Mouse (Mus musculus) spleen, adult 2 months (tissue): ENCODE data around the gene Tmem176a. TPM values are rescaled to one million over a fixed set of nuclear protein-coding genes. Genes with fewer than 3 reads are reported as not detected.

Experiments
- DNase-seq, 2 experiments: peaks; one replicate each; pipeline versions ENCODE4 v3.0.0 to v3.0.0-alpha.2; 2012 to 2021; ENCODE audit warnings: low spot score in 2 of 2, low read depth in 1 of 2
- H3K27ac ChIP-seq: fragments of 200-500 bp; 2 replicates; pipeline ENCODE4 v1.5.1; 2012; ENCODE audit warnings: low read length, inconsistent platforms; ENCODE audit not compliant: insufficient read depth
- H3K27me3 ChIP-seq: fragments of 200-500 bp; 2 replicates; pipeline ENCODE4 v1.6.1; 2012; ENCODE audit warnings: mild to moderate bottlenecking, moderate library complexity, low read length, inconsistent platforms; ENCODE audit not compliant: control insufficient read depth, insufficient read depth
- H3K36me3 ChIP-seq: fragments of 200-500 bp; 2 replicates; pipeline ENCODE4 v1.6.1; 2012; ENCODE audit warnings: mild to moderate bottlenecking, low read length, inconsistent platforms; ENCODE audit not compliant: control insufficient read depth, insufficient read depth
- H3K4me1 ChIP-seq: fragments of 200-500 bp; 2 replicates; pipeline ENCODE4 v1.6.1; 2011; ENCODE audit warnings: inconsistent platforms; ENCODE audit not compliant: control insufficient read depth, insufficient read depth, insufficient read length
- H3K4me3 ChIP-seq: fragments of 200-500 bp; 2 replicates; pipeline ENCODE4 v1.5.1; 2011; ENCODE audit warnings: mild to moderate bottlenecking, inconsistent platforms; ENCODE audit not compliant: insufficient read depth, insufficient read length; ENCODE audit errors: extremely low read depth
- CTCF ChIP-seq: fragments of 200-500 bp; IDR thresholded peaks from 2 replicates; pipeline ENCODE4 v1.5.1; 2011; ENCODE audit warnings: mild to moderate bottlenecking, inconsistent platforms; ENCODE audit not compliant: insufficient read depth, insufficient read length, insufficient replicate concordance; ENCODE audit errors: extremely low read depth
- POLR2A ChIP-seq: fragments of 200-500 bp; IDR thresholded peaks from 2 replicates; pipeline ENCODE4 v1.6.1; 2011; ENCODE audit warnings: low read depth, low read length, inconsistent platforms
- WGBS: fragments of 180-500 bp; shearing (Covaris S2); methylation state at CpG from one replicate; pipeline ENCODE4 v1.1.7; 2018; 5-methylcytosine and 5-hydroxymethylcytosine counted together
- polyA plus RNA-seq: library from polyadenylated mRNA; depleted of rRNA; stranded (reverse); fragments of >200 nt; gene quantifications from 2 replicates; pipeline ENCODE4 v1.2.3, GENCODE M21; 2012; rRNA removed

Tmem176a gene
- 95.2 and 105 TPM in 2 replicates for polyA plus RNA-seq

GRCm38 (mm10) chr6:48840371-48840969 lies at the start of gene Tmem176a:
Gene Tmem176a, plus strand, starts transcription at chr6:48840919.
- Histone ChIP-seq H3K4me1 (peaks cover 2% of the 10 kb centered on the region; the same call in 1 of the 2 replicates), H3K4me3 (peak within 1 kb of the TSS; percentile 50), H3K36me3 (no peaks in the 10 kb centered on the region), H3K27ac (peak within 1 kb of the TSS; percentile 66), H3K27me3 (no peaks in the 10 kb centered on the region)
- TF ChIP-seq CTCF (no peak), POLR2A (no peak)
- 14% methylated on average over 7 of the region's 7 CpGs for WGBS
- no peak for DNase-seq

- no peaks in the 10 kb centered on the region for H3K36me3 ChIP-seq
- H3K27me3 ChIP-seq = no peaks in the 10 kb centered on the region
- WGBS = 22% methylated on average over 1 of the region's 1 CpGs
- TF ChIP-seq POLR2A (no peak), CTCF (no peak)
- no peak overlapping the region for H3K4me3 ChIP-seq
- DNase-seq = peak in 1 of 2 experiments; percentile 69
- no peaks in the 10 kb centered on the region for H3K4me1 ChIP-seq
- no peak overlapping the region for H3K27ac ChIP-seq
Observed at GRCm38 (mm10) chr6:48801897-48802296, 38.8 kb upstream of the Tmem176a start.

- H3K36me3 ChIP-seq = no peaks in the 10 kb centered on the region
- H3K4me1 ChIP-seq = no peaks in the 10 kb centered on the region
- H3K4me3 ChIP-seq = no peak overlapping the region
- TF ChIP-seq POLR2A = no peak
- TF ChIP-seq CTCF = no peak
- no peaks in the 10 kb centered on the region for H3K27me3 ChIP-seq
- DNase-seq = peak in 1 of 2 experiments; percentile 22
- no peak overlapping the region for H3K27ac ChIP-seq
Observed at GRCm38 (mm10) chr6:48803406-48804051, 37.2 kb upstream of the Tmem176a start.

- WGBS = 88% methylated on average over 5 of the region's 5 CpGs
- DNase-seq = no peak
- Histone ChIP-seq H3K36me3 (no peaks in the 10 kb centered on the region), H3K27me3 (no peaks in the 10 kb centered on the region), H3K4me1 (no peaks in the 10 kb centered on the region), H3K27ac (no peak overlapping the region), H3K4me3 (no peak overlapping the region)
- no peak for TF ChIP-seq POLR2A
Observed at GRCm38 (mm10) chr6:48804346-48804745, 36.4 kb upstream of the Tmem176a start.

GRCm38 (mm10) chr6:48806746-48807145 lies 34.0 kb upstream of the Tmem176a start:
- WGBS = 92% methylated on average over 3 of the region's 3 CpGs
- Histone ChIP-seq H3K27ac (no peak overlapping the region), H3K4me1 (no peaks in the 10 kb centered on the region), H3K36me3 (no peaks in the 10 kb centered on the region), H3K27me3 (no peaks in the 10 kb centered on the region), H3K4me3 (no peak overlapping the region)
- TF ChIP-seq CTCF = no peak
- no peak for TF ChIP-seq POLR2A
- DNase-seq = no peak

GRCm38 (mm10) chr6:48809494-48810219 lies 31.1 kb upstream of the Tmem176a start:
- H3K36me3 ChIP-seq = no peaks in the 10 kb centered on the region
- no peak for DNase-seq
- H3K4me3 ChIP-seq = no peak overlapping the region
- WGBS = 83% methylated on average over 3 of the region's 3 CpGs
- TF ChIP-seq CTCF (no peak), POLR2A (no peak)
- H3K4me1 ChIP-seq = no peaks in the 10 kb centered on the region
- H3K27me3 ChIP-seq = no peaks in the 10 kb centered on the region
- no peak overlapping the region for H3K27ac ChIP-seq

GRCm38 (mm10) chr6:48815013-48815412 lies 25.7 kb upstream of the Tmem176a start:
- H3K27me3 ChIP-seq = no peaks in the 10 kb centered on the region
- H3K36me3 ChIP-seq = no peaks in the 10 kb centered on the region
- no peak overlapping the region for H3K4me3 ChIP-seq
- TF ChIP-seq POLR2A (no peak), CTCF (no peak)
- DNase-seq = no peak
- H3K4me1 ChIP-seq = no peaks in the 10 kb centered on the region
- no peak overlapping the region for H3K27ac ChIP-seq
